Mouse (Mus musculus) spleen, postnatal 10 days (tissue): ENCODE data around the gene Pla2g6.

ENCODE experiments used
- DNase-seq, 2 experiments: peaks; one replicate each; pipeline ENCODE4 v3.0.0; 2021 to 2022; ENCODE audit warnings: low spot score in 2 of 2

The Pla2g6 gene

GRCm38 (mm10) chr15:79328058-79328938 lies at the start of gene Pla2g6:
TSS of gene Pla2g6 (minus strand) at chr15:79328390.
- DNase-seq = peak; percentile 95 to 99

- DNase-seq = no peak
Observed at GRCm38 (mm10) chr15:79377681-79378080, 49.5 kb upstream of the Pla2g6 start.

- no peak for DNase-seq
Observed at GRCm38 (mm10) chr15:79374760-79375159, 46.6 kb upstream of the Pla2g6 start.

GRCm38 (mm10) chr15:79370281-79370843 lies 42.2 kb upstream of the Pla2g6 start:
- DNase-seq = no peak

- DNase-seq = no peak
Observed at GRCm38 (mm10) chr15:79369452-79370280, 41.5 kb upstream of the Pla2g6 start.

GRCm38 (mm10) chr15:79368861-79369440 lies 40.8 kb upstream of the Pla2g6 start:
- no peak for DNase-seq

GRCm38 (mm10) chr15:79368313-79368811 lies 40.2 kb upstream of the Pla2g6 start:
- DNase-seq = no peak

GRCm38 (mm10) chr15:79366402-79366801 lies 38.2 kb upstream of the Pla2g6 start:
- DNase-seq = no peak

- DNase-seq = no peak
Observed at GRCm38 (mm10) chr15:79365068-79365467, 36.9 kb upstream of the Pla2g6 start.

GRCm38 (mm10) chr15:79364120-79364519 lies 35.9 kb upstream of the Pla2g6 start:
- DNase-seq = no peak

- DNase-seq = no peak
Observed at GRCm38 (mm10) chr15:79361023-79361422, 32.8 kb upstream of the Pla2g6 start.

- DNase-seq = no peak
Observed at GRCm38 (mm10) chr15:79360371-79360770, 32.2 kb upstream of the Pla2g6 start.

- no peak for DNase-seq
Observed at GRCm38 (mm10) chr15:79359954-79360353, 31.8 kb upstream of the Pla2g6 start.

GRCm38 (mm10) chr15:79357974-79358690 lies 29.9 kb upstream of the Pla2g6 start:
- DNase-seq = no peak

GRCm38 (mm10) chr15:79357036-79357911 lies 29.1 kb upstream of the Pla2g6 start:
- peak in 1 of 2 experiments; percentile 59 for DNase-seq

GRCm38 (mm10) chr15:79356481-79356880 lies 28.3 kb upstream of the Pla2g6 start:
- DNase-seq = no peak

- no peak for DNase-seq
Observed at GRCm38 (mm10) chr15:79354619-79355018, 26.4 kb upstream of the Pla2g6 start.

- DNase-seq = no peak
Observed at GRCm38 (mm10) chr15:79353690-79354305, 25.6 kb upstream of the Pla2g6 start.

GRCm38 (mm10) chr15:79352479-79352878 lies 24.3 kb upstream of the Pla2g6 start:
- no peak for DNase-seq
